Mouse (Mus musculus): Measurements from ENCODE around the gene Pfn3.
"Not testable (repeated sequence)": the region's sequence is repeated elsewhere in the genome, so short reads cannot be mapped to it uniquely, and the experiment has no call there.

The Pfn3 gene

DNA sequence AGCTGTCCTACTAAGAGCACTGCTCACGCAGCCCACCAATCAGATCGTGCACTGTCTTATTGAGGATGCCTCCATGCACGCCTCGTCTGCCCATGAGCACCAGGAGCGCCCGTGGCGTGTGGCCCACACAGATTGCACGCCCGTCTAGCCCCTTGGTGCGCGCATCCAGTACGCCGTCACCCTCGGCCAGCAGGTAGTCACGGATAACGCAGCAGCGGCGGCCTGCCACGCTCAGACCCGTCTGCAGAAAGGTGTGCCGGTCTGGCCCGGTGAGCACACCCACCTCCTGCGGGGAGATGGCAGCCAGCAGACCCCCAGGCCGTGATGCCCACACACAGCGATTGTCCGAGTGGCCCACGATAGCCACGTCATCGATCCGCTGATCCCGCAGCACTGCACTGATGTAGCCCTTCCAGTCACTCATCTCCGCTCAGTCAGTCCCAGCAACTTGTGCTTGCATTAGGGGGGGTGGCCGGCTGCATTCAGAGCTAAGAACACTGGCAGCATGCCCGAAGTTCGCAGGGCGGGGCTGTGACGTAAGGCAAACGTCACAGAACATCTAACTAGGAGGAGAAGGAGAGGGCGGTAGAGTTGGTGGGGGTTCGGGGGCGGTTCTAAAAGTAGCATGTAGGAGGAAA lies at the start of gene Pfn3:
TSS of gene Pfn3 (minus strand) at position 490 of the 638 bp plus-strand sequence.
- DNase-seq: no peak

DNA sequence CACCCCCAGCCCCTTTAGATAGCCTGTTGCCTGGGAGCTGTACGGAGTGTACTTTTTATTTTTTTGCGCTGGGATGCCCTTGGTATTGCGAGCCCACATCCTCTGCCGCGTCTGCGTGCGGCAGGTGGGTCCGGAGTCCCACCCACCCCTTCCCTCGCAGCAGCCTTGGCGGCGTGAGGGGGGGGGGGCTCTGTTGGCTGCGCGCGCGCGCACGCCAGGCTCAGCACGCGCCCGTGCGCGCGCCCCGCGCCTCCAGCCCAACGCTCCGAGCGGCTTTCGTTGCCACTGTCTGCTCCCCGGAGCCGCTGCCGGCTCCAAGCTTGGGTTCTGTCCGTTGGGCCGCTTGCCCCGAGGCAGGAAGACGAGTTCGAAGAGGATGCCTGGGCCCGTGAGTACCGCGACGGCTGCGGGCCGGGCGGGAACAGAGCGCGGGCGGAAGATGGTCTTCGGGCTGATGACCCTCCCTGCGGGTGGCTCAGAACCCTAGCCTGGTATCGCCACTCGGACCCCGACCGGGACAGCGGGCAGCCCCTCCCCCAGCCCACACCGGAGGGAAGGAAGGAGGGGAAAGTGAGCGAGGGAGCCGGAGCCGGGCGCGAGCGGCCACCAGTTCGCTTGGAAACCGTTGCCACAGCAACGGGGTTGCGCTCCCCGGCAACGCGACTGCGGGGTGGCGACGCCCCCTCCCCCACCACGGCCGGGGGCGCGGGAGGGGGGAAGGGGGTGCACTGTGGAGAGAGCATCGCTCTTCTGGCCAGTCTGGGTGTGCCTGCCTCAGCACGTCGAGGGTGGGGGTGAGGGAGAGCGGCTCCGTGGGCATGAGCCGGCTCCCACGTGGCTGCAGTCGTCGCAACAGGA lies 49.2 kb upstream of the Pfn3 start, which contains the start of gene Prr7:
TSS of gene Prr7 (plus strand) at position 241 of the 858 bp plus-strand sequence.
- DNase-seq: peak; percentile 40 to 61

DNA sequence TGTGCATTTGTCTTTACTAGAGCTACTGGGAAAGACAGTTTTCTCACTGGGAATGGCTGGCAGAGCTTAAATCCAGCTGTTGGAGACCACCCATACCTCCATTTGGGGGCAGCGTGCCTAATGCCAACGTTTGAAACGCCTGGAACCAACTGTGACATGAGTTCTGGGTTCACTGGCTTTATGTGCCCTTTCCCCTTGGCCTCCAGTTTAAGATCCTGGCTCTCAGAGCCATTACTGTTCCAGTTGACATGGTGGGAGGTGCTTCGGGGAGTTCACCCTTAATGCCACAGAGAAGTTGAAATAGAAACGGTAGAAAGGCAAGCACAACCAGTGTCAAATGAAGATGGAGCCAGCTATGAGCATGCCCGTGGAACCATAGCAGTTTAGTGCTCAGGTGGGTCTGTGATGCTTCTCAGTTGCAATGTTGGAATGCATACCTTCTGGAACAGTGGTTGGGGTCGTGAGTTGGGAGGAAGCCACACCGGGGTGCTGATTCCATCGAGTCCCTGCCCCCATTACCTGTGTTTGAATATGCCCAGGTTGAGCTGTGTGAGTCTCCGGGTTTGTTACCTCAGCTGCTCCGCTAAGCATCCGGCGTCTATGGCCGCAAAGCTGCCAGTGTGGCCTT lies 48.5 kb upstream of the Pfn3 start:
- DNase-seq: no peak

DNA sequence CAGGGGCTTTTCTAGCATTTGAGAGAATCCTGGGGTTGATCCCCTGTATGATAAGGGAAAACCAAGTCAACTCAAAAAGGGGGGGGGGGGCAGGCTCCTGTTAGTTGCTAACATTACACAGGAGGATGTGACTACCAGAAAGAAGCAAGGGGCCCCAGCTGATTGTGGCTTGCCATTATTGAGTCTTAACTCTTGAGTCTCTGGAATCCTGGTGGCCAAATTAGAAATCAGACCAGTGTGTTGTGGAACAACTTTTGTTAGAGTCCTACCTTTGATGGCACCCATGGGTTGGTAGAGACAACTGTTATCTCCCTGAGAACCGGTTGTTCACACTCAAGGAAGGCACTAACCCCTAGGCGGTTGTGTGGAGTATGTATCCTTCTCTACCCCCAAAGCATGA lies 47.9 kb upstream of the Pfn3 start:
- no peak for DNase-seq

DNA sequence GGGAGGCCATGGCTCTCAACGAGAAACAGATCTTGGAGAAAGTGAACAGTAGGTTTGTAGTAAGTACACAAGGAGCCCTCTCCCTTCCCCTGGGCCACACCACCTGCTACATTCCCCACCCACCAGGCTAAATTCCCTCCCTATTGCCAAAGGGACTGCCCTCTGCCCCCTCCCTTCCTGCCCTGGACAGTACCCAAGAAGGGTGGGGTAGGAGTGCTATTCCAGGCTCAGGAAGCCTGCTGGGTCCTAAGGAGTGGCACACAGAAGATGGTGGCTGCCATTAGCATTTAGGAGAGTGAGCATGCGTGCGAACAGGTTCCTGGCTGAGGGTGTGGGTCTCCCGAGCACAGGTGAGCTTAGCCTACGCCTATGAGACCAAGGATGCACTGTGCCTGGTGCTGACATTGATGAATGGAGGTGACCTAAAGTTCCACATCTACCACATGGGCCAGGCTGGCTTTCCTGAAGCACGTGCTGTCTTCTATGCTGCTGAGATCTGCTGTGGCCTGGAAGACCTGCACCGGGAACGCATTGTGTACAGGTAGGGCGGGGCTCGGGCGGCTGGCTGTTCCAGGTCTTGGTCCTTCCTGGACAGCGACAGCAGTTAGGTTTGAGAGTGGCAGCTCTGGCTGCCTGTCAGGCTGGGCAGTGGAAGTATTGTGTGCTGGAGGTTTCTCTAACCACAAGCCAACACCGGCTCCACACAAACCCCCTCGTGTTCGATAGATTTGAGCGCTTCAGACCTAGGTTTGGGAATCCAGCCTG lies 36.9 kb upstream of the Pfn3 start:
- no peak for DNase-seq

DNA sequence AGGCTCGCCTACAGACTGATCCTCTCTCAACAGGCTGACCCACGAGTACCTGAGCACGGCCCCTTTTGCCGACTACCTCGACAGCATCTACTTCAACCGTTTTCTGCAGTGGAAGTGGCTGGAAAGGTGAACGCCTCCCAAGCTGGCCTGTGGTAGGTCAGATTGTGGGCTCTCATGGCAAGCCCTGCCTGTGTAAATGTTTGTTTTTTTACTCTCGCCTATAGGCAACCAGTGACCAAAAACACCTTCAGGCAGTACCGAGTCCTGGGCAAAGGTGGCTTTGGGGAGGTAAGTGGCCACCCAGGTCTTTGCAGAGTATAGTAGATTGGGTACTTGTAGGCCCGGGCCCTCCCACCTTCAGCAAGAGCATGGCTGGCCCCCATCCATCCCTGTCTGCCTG lies 36.3 kb upstream of the Pfn3 start:
- DNase-seq: no peak

DNA sequence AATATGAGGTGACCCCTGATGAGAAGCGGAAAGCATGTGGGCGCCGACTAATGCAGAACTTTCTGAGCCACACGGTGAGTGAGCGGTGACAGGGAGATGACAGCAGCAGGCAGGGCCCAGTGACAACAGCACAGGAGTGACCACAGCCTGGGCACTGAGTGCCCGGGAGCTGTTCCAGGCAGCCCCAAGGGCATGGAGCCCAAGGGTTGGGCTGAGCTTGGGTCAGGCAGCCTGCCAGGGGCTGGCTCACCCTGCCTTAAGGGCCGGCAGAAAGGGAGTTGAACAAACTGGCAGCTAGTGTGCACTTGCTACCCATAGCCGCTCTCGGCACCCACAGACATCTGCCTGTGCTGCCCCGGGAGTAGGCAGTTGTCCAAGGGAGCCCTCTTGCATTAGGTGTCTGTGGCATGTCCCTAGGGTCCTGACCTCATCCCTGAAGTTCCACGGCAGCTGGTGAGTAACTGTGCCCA lies 35.5 kb upstream of the Pfn3 start:
- DNase-seq: peak; percentile 51 to 55

DNA sequence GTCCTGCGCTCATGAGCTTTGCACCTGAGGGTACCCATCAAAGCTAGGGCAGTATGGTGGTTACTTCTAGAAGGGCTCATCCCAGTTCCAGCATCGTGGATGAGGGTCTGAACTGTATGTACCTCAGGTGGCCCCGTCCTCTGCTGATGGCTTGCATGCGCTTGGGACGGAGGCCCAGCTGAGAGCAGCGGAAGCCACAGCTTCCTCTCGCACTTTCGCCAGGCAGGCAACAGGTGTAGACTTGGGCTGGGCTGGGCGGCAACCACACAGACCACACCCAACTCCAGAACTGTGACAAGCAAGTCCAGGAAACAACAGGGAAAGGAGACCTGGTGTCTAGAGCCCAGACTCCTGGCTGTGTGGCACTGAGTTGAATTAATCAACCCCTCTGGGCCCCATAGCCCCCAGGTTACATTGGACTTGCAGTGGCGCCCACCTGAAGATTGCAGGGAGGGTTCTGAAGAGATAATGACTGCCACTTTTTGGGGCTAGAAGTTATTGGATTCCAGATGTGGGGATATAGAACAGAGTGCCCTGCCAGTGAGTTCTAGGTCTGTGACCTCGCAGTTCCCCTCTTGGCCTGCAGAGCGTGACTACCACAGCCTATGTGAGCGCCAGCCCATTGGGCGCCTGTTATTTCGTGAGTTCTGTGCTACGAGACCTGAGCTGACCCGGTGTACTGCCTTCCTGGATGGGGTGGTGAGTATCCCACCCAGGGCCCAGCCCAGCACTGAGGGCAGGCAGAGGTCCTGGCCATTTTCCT lies 34.8 kb upstream of the Pfn3 start:
- DNase-seq: no peak

DNA sequence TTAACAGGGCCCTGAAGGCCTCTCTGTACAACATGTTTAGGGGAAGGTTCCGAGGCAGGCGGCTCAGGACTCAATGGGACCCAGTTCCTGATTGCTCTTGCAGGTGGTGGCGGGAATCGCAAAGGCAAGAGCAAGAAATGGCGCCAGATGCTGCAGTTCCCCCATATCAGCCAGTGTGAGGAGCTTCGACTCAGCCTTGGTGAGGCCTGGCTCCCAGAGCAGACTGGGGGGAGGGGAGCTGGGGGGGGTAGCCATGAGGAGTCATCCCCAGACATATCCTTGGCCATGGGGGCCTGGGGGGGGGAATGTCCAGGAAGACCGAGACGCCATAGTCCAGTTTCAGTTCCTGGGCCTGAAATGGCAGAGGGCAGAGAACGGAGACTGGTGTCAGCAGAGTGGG lies 34.2 kb upstream of the Pfn3 start:
- DNase-seq: no peak

DNA sequence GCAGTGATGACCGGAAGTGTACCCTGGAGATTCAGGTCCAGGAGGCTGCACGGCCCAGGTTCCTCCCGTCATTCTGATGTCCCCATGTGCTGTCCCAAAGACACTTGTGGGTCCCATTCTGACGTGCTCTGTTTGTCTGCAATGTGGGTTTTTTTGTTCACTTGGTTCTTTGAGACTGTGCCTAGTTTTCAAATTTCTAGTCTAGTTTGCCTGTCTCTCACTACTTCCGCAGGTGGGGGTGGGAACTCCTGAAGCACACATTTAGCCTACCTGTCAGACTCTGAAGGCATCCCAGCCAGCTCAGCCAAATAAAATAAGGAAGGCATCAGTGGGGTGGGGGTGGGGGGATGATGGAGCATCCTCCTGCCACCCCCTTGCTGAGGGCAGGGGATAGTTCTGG lies 33.1 kb upstream of the Pfn3 start:
- DNase-seq: no peak

DNA sequence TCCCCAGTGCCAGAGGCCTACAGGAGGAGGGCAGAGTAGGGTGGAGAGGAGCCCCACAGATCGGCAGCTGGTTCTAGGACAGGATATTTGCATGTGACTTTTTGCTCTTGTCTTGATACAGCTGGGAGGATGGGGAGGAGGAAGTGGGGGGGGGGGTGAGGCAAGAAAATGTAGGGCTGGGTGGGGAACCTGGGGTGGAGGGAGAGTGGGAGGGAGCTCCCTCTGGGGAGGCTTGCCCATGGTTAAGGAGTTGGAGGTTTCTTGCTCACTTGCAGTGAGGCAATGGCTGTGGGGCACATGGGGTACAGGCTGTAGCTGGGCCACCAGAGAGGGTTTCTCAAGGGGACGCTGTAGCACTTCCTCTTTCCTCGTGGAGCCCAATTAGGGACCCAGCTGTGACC lies 32.5 kb upstream of the Pfn3 start:
- DNase-seq: no peak

DNA sequence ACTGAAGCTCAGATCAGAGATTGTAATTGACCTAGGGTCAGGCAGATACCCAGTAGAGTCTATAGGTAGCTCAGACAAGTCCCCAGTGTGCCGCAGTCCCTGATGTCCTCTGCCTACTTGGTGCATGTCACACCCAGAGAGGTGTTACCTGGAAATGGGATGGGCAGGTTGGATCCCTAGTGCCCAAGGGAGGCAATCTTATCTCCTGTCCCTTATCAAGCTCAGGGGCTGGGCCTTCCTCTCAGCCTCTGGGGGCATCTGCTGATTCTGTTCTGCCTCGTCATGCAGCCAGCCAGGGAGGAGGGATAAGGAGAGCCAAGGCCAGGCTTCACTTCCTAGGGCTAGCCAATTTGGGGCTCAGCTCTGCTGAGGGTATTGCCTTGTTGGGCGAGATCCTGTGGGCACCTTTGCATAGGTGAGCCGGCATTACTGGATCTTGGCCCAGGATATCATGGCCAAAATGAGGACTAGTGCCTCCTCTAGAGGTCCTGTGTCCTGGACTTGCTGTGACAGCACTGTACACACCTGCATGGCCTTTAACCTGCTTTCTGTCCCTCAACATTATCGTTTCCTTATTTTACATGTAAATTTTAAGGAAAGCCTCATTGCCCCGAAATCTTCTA lies 31.6 kb upstream of the Pfn3 start:
- DNase-seq: no peak

DNA sequence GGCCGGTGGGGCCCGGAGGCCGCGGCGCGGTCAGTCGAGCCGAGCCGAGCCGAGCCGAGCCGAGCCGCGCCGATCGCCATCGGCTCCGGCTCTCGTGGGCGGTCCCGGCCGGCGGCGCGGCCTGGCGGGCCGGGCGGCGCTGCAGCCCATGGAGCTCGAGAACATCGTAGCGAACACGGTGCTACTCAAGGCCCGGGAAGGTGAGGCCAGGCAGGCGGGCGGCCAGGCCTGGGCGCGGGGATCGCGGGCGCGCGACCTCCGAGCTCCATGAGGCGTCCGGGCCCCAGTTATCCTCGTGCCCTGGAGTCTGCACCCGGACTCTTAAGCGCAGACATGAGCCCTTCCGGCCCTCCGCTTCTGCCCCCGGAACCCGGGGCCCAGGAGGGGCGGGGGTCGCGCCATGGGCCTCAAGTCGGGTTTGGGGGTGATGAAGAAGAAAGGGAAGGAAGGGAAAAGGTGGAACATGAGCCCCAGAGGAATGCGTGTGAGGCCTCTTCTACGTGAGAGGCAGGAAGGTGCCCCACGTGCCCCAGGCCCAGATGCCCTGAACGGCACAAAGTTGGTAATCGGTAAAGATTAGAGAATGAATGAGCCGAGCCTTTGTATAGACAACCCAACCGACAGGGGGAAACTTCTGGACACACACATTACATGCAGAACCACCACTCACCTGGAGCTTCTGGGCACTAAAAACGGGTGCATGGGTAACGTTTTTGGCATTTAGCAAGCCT lies 30.5 kb upstream of the Pfn3 start:
- no peak for DNase-seq

DNA sequence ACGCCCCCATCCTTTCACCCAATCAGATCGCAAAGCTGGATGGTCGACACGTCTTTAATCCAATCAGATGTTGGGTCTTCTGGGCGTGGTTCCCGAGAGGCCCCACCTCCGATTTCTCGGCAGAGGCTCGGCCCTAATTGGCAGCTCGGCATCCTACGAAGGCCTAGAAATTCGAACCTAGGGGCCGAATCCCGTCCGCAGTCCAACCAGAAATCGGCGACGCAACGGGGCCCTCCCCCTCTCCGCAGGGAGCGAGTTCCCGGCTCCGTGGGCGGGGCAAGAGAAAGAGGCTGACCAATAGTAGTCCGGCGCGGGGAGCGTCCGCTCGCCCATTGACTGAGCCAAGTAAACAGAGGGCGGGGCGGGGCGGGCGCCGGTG lies 29.9 kb upstream of the Pfn3 start, which contains the start of gene Grk6:
TSS of gene Grk6 (plus strand) at position 136 of the 379 bp plus-strand sequence.
- peak; percentile 99 to 100 for DNase-seq

DNA sequence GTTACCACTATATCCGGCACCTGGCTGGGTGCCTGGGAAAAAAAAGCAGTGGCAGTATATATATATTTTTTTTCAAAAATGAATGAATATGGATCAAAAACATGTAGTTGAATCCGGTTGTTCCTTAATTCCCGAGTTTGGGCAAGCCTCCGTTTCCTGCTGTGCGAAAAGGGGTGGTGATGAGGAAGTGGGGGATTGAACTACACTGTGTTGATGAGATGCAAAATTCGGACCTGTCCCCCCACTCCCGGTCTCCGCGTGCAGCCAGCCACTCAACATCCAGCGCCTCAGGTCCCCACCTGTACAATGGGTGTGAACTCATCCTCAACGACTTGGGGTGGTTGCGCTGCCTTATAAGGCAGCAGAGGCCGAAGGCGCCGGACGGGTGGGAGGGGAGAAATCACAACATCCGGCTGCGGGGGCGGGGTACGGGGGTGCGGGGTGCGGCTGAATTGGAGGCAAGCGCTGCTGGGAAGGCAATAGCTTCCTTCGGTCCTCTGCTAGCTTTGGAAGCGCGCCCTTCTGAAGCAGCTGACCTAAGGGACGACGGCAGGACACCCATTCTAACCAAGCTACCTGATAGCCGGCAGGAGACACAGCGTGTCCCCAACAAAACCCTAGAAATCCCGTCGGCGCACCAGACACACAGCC lies 29.4 kb upstream of the Pfn3 start:
- DNase-seq: no peak

DNA sequence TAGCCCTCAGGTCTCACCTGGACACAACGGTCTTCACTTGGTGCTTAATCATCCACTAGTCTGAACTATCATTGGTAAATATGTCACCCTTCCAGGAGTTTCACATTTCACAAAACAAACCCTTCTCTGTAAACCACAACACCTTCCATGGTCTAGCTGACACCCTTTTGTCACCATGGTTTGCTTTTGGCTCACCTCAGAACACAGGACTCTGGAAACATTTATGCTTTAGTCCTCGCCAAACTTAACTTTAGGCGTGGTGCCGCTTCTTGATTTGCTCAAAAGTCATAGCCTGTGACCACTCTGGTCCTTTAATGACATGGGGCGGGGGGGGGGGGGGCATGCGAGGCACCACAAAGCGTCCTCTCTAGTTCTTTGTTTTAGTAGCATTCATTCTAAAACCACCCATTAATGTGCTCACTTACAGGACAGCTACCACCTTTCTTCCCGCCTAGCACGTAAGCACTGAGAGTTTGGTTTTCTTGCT lies 28.8 kb upstream of the Pfn3 start:
- no peak for DNase-seq

DNA sequence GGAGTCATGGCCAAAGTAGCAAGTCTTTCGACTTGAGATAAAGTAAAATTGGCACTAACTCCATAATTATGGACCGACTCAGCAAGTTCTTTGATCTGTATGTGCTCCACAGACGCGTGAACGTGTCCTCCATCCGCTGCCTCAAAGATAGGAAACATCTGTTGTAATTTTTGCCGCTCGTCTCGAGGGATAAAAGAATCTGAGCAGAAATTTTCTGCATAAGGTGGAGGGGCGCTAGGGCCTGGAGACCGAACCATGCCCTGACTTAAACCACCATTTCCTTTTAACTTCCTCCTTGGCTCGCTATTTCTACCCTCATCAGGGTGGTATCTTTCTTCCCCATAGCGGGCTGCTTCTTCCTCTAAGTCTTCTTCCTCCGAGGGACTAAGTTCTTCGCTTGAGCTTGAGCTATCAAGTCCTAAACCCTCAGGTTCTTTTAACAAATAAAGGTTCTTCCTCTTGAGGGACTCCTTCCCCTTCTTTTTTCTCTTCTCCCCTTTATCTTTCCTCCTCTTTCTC lies 22.1 kb upstream of the Pfn3 start:
- DNase-seq: not testable (repeated sequence)

DNA sequence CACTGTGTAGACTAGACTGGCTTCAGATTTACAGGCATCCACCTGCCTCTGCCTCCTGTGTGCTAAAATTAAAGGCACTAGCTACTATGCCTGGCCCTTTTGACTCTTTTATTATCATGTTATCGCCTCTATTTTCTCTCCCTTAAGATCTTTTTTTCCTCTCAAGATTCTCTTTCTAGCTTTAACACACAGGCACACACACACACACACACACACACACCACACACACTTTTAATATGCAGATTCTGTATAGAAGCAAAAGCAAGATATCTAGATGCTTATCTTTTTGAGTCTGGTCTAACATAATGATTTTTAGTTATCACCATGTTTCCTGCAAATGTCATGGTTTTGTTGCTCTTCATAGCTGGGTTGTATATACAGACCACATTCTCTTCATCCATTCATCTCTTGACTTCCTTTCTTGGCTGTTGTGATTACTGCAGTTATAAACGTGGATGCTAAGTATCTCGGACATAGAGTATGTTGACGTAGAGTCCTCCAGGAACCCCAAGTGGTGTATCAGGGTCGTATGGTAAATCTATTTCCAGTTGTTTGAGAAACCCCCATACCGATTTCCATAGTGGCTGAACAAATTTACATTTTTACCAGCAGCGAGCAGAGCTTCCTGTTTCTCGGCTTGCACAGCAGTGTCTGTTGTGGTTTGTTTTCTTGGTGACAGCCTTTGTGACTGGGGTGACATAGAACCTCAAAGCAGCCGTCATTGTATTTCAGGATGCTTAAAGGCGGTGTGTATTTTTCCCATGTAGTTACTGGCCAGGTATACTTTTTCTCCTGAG lies 17.1 kb upstream of the Pfn3 start:
- DNase-seq: no peak

DNA sequence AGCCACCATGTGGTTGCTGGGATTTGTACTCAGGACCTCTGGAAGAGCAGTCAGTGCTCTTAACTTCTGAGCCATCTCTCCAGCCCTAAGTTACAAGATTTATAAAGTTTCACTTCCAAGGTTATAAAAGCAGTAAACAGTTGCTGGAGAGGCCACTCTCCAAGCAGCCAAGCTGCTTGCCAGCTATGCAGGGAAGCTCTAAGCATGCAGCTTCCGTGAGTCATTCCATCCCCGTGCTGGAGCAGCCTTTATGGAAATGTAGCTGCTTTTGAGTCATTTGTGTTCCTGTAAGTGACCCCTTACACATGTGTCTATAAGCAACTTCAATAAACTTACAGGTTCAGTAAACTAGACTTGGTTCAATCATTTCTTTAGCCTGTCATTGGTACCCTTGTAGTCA lies 15.5 kb upstream of the Pfn3 start:
- no peak for DNase-seq
